Mouse (Mus musculus): Measurements from ENCODE around the gene Rnf17. TPM values are rescaled to one million over a fixed set of nuclear protein-coding genes. Genes with fewer than 3 reads are reported as not detected.
A peak's percentile ranks its signal among the peaks of the same experiment; 100 is the strongest.

Rnf17 gene
- not detected for polyA plus RNA-seq (2021)

DNA sequence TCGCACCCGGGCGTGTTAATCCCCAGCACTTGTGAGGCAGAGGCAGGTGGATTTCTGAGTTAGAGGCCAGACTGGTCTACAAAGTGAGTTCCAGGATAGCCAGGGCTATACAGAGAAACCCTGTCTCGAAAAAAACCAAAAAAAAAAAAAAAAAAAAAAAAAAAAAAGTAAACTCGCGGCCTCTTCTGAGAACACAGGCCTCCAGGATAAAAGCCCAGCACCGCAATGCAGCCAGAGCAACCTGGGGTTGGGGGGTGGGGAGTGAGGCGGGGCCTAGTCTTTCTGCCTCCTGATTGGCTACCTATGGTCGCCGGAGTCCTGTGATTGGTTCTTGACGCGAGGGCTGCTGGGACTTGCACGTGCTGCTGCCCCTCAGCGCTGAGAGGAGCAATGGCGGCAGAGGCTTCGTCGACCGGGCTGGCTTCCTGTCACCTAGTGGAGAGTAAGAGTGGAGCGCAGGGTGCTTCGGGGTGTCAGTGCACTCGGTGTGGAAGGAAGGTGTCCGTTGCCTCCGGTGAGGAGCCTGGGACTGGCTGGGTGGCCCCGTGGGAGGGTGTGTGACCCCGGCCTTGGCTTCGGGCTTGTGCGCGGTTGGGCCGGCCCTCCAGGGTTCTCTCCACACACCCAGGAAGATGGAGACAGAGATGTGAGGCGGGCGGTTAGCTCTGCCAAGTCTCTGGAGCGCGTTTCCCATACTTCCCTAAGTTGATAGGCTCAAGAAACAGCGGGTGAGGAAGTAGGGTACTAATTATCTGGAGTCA is at the start of gene Rnf17:
TSS of gene Rnf17 (plus strand) at position 271 of the 761 bp plus-strand sequence.
- POLR2A ChIA-PET, result no interaction called here
- ATAC-seq (no peak), DNase-seq (ENCODE audit: low read depth, low spot score) (no peak)
- in situ Hi-C loops (cut with MboI; ENCODE audit: low pct_unique_long_range_greater_than_20kb), result no loop called here
- CTCF ChIA-PET, result no interaction called here
- TF ChIP-seq CTCF (IDR thresholded peaks at IDR 0.05), result no peak
- H3K27me3 ChIP-seq, result peaks cover 44% of the 10 kb centered on the region

DNA sequence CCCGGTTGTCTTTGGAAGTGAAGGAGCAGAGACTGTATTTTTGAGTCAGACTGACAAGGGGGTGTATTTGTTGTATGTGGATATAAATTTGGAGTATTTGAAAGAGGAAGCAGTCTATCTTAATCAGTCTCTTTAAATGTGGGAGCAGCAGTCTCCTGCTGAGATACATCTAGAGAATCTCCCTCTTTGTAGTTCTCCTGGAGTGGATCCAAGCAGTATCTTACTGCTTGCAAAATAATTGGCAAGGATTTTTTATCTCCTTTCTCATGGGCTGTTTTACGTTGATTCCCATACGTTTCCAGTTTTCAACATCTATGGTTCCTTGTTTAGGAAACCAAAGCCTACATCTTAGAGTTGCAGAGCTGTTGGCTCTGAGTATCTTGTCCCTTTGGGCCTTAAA is 47.6 kb upstream of the Rnf17 start:
- ATAC-seq, result no peak
- TF ChIP-seq CTCF (IDR thresholded peaks at IDR 0.05), result no peak
- CTCF ChIA-PET, result interaction anchor here (0.6 kb wide), 1 partner anchor 10 kb away, joined by 3 read pairs; no protein-coding TSS in a partner anchor
- DNase-seq (ENCODE audit: low read depth, low spot score), result no peak
- POLR2A ChIA-PET, result no interaction called here
- H3K27me3 ChIP-seq, result peaks cover 30% of the 10 kb centered on the region
- in situ Hi-C loops (cut with MboI; ENCODE audit: low pct_unique_long_range_greater_than_20kb), result no loop called here

DNA sequence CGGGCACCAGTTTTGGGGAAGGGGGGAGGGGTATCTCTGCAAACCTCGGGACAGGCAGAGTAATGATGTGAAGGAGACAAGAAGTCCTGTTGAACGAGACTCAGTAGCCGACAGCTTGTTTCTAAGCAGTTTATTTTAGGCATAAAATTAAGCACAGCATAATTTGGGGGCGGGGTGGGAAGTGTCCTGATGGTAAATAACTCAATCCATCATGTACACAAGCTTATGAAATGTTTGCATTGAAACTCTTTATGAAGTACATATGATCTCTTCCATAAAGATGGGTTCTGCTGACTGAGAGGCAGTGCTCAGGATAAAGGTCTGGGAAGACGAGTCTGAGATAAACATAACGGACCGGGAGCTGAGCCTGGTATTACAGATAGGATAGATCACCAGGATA is 47.0 kb upstream of the Rnf17 start:
- ChIA-PET POLR2A (no interaction called here), CTCF (interaction anchor here (0.6 kb wide), 1 partner anchor 11 kb away, joined by 3 read pairs; no protein-coding TSS in a partner anchor)
- peaks cover 30% of the 10 kb centered on the region for H3K27me3 ChIP-seq
- no peak for DNase-seq (ENCODE audit: low read depth, low spot score)
- in situ Hi-C loops (cut with MboI; ENCODE audit: low pct_unique_long_range_greater_than_20kb), result no loop called here
- no peak for TF ChIP-seq CTCF (IDR thresholded peaks at IDR 0.05)
- no peak for ATAC-seq

DNA sequence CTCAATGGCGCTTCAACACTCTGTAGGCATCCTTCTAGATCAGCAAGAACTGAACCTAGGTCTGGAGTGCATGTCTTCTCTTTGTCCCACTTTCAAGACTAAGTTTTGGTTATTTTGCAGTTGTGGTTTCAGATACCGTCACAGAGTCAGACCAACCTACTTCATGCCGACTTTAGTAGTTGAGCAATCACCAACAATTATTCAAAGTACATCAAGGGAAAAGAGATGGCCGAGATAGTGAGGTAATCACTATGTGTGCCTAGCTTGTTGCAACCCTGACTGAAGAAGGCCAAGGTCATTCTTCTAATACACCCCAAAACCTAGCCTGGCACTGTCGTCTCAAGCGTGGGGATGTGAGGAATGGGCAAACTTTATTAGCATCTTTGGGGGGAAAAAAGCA is 46.2 kb upstream of the Rnf17 start:
- peaks cover 30% of the 10 kb centered on the region for H3K27me3 ChIP-seq
- no peak for TF ChIP-seq CTCF (IDR thresholded peaks at IDR 0.05)
- ChIA-PET POLR2A (no interaction called here), CTCF (no interaction called here)
- no peak for ATAC-seq
- DNase-seq (ENCODE audit: low read depth, low spot score), result no peak
- in situ Hi-C loops (cut with MboI; ENCODE audit: low pct_unique_long_range_greater_than_20kb), result no loop called here

DNA sequence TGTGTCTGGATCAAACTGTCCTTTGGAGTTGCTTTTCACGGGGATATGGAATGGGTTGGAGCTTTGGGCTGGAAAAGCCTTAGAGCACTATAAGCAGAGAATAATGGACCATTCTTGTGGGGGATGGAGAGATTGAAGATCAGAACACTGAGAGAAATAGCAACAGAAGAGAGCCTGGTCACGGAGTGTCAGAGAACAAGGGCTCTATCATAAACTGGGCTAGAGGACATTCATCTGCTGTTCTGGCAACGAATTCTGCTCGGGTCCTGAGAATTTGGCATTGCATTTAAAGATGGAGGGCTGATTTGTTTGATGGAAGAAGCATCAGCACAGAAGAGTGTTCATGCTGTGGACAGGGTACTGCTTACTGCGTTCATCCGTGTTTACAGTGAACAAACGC is 44.0 kb upstream of the Rnf17 start:
- ATAC-seq (no peak), DNase-seq (ENCODE audit: low read depth, low spot score) (no peak)
- ChIA-PET CTCF (no interaction called here), POLR2A (no interaction called here)
- no peak for TF ChIP-seq CTCF (IDR thresholded peaks at IDR 0.05)
- H3K27me3 ChIP-seq, result peaks cover 32% of the 10 kb centered on the region
- in situ Hi-C loops (cut with MboI; ENCODE audit: low pct_unique_long_range_greater_than_20kb), result no loop called here

DNA sequence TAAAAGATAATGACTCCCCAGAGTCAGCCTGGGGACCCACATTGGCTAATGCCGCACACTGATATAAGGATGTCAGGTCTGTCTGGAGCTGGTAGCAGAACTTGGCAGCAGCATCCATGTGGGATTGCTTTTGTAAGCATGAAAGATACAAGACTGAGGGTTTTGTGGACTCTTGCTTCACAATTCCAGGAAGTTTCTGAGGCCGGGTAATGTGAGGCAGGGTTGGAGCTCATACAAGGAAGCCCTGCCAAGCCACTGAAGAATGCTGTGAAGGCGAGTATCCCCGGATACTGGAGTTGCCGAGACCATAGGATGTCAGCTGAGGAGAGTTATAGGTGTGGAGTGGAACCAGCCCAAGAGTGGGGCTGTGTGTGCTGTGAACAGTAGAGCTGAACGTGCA is 43.2 kb upstream of the Rnf17 start:
- no peak for TF ChIP-seq CTCF (IDR thresholded peaks at IDR 0.05)
- DNase-seq (ENCODE audit: low read depth, low spot score) (no peak), ATAC-seq (no peak)
- POLR2A ChIA-PET, result no interaction called here
- CTCF ChIA-PET, result interaction anchor here (1.1 kb wide), 1 partner anchor 16 kb away, joined by 6 read pairs; no protein-coding TSS in a partner anchor
- H3K27me3 ChIP-seq, result peaks cover 26% of the 10 kb centered on the region
- in situ Hi-C loops (cut with MboI; ENCODE audit: low pct_unique_long_range_greater_than_20kb), result no loop called here

DNA sequence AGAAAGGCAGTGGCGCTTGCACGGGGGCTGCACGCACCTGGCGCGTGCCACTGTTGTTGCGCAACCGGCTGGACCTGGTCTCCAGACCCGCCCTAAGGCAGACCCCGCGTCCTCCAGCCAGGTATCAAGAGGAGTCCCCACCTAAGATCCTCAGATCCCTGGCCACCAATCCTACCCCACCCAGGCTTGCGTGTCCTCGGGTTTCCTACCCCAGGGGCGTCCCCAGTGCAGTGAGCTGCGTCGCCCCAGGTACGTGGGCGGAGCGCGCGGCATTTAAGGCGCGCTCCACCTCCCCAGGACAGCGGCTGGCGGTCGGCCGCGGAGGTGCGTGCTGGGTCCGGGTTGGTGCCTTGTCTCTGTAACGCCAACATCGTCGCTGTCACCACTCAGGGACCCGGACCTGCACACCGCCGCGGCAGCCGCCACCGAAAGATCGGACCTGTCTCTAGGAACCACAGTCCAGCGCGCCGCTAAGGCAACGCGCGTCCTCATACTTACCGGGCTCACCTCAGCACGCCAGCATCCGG is 37.6 kb upstream of the Rnf17 start, which contains the start of gene Atp12a:
TSS of gene Atp12a (plus strand) at position 358 of the 527 bp plus-strand sequence.
- peaks cover 26% of the 10 kb centered on the region for H3K27me3 ChIP-seq
- ChIA-PET POLR2A (no interaction called here), CTCF (interaction anchor here (0.9 to 1.9 kb wide), 2 partner anchors 11 to 13 kb away, joined by 3 to 5 read pairs; no protein-coding TSS in a partner anchor)
- DNase-seq (ENCODE audit: low read depth, low spot score) (no peak), ATAC-seq (no peak)
- no peak for TF ChIP-seq CTCF (IDR thresholded peaks at IDR 0.05)
- in situ Hi-C loops (cut with MboI; ENCODE audit: low pct_unique_long_range_greater_than_20kb), result no loop called here

DNA sequence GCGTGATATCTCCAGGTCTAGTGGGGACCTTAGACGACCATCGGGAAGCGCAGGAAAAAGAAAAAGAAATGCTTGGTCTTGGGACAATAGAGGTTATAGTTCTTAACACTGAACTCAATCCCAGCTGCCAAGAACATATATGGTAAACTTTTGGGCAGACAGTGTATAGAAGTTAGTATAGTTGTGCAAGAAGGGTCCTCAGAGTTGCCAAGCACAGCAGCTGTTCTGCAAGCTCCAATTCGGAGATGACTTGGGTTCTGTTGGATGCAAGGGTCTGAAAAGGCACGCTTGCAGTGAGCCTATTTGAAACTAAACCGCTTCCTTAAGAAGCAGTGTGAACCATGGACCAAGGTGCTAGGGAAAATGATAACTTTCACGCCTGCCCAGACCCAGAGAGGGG is 37.1 kb upstream of the Rnf17 start:
- ATAC-seq, result no peak
- in situ Hi-C loops (cut with MboI; ENCODE audit: low pct_unique_long_range_greater_than_20kb), result no loop called here
- TF ChIP-seq CTCF (IDR thresholded peaks at IDR 0.05), result no peak
- ChIA-PET POLR2A (no interaction called here), CTCF (interaction anchor here (0.9 to 1.9 kb wide), 2 partner anchors 10 to 13 kb away, joined by 3 to 5 read pairs; no protein-coding TSS in a partner anchor)
- H3K27me3 ChIP-seq, result peaks cover 26% of the 10 kb centered on the region
- DNase-seq (ENCODE audit: low read depth, low spot score), result no peak

DNA sequence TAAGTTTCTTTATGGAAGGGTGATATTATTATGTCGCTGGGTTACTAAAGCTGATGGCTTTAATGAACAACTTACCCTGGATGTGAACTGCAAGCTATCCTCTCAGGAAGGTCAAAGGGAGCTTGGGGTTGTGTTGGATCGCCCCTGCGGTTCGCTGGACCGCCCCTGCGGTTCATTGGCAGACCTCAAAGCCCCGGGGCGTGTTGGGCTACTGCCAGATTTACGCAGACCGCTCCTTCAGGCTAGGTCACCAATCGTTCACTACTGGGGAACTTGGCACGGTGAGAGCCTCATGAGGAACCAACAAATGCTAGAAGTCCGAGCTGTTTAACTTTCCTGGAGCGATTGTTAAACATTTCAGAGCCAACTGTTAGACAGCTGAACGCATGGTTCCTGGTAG is 35.7 kb upstream of the Rnf17 start:
- H3K27me3 ChIP-seq, result peaks cover 27% of the 10 kb centered on the region
- in situ Hi-C loops (cut with MboI; ENCODE audit: low pct_unique_long_range_greater_than_20kb), result no loop called here
- ATAC-seq, result no peak
- CTCF ChIA-PET, result no interaction called here
- TF ChIP-seq CTCF (IDR thresholded peaks at IDR 0.05), result no peak
- no peak for DNase-seq (ENCODE audit: low read depth, low spot score)
- POLR2A ChIA-PET, result no interaction called here

DNA sequence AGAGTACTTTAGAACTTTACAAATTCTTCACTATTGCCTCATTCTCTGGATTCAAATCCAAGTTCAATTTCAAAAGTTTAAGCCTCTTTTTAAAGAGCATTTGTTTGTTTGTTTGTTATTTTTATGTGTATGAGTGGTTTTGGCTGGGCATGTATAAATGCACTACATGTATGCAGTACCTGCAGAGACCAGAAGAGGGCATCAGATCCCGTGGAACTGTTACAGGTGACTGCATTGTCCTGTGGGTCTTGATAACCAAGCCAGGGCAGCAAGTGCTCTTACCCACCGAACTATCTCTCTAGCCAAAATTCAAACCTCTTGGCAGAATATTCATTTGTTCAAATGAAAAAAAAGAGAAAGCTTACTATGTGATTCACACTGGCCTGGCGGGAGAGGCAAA is 33.5 kb upstream of the Rnf17 start:
- CTCF ChIA-PET, result no interaction called here
- DNase-seq (ENCODE audit: low read depth, low spot score) (no peak), ATAC-seq (no peak)
- POLR2A ChIA-PET, result no interaction called here
- TF ChIP-seq CTCF (IDR thresholded peaks at IDR 0.05), result no peak
- in situ Hi-C loops (cut with MboI; ENCODE audit: low pct_unique_long_range_greater_than_20kb), result no loop called here
- peaks cover 26% of the 10 kb centered on the region for H3K27me3 ChIP-seq

DNA sequence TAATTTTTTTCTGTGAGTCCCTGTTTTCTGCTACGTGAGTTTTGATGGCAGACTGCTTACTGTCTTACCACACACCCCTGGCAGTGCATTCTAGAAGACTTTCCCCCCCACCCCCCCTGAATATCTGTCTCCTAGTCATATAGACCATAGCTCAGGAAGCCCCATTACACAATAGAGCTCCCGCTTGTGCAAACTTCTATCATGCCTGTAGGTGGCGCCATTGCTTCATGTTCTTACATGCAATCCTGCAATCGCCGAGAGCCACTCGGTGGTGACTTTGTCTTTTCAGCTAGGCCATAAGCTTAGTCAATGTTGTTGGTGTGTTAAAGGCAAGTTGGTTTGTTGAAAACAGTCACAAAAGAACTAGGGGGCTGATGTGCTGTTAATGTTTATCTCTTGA is 26.6 kb upstream of the Rnf17 start:
- DNase-seq (ENCODE audit: low read depth, low spot score), result peak; percentile 25
- peak; percentile 81 for TF ChIP-seq CTCF (IDR thresholded peaks at IDR 0.05)
- CTCF ChIA-PET, result interaction anchor here (0.6 to 1.9 kb wide), 7 partner anchors 11 to 129 kb away, joined by 3 to 6 read pairs (median 4); partner anchors contain the start of gene Atp12a
- no peak for ATAC-seq
- POLR2A ChIA-PET, result no interaction called here
- in situ Hi-C loops (cut with MboI; ENCODE audit: low pct_unique_long_range_greater_than_20kb), result loop anchor here (25.0 kb wide), 1 partner anchor 687 kb away; the partner anchor contains the start of gene Gja3
- peaks cover 8% of the 10 kb centered on the region for H3K27me3 ChIP-seq

Measured in Patski (cell line).